ENCODE assay signal across 34 mouse cellular contexts in the genomic region with DNA sequence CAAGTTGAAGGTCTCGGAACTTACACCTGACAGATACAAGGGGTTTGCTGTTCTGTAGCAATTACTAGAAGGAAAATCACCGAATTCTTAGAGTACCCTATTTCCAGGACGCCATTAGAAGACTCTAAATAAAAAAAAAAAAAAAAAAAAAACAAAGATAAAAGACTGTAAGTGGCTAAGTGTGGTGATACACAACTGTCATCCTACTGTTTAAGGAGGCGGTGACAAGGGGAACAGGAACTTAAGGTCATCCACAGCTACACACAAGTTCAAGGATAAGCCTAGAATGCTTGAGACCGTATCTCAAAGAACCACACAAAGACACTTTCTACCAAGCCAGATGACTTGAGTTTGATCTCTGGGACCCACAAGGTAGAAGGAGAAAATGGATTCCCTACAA.
"Had no signal": no experiment of that assay in that cellular context is flagged by ENCODE, and none has a peak within 500 bp of the region (broad histone marks: within the 10 kb centered on the region; RNA-seq: fewer than 3 reads in every experiment).

No protein-coding gene starts in this region.

- H3K27me3 ChIP-seq: heart, embryonic 12.5 days; heart, embryonic 13.5 days; heart, embryonic 15.5 days; hindbrain, embryonic 12.5 days; hindbrain, embryonic 13.5 days; hindbrain, embryonic 15.5 days; intestine, embryonic 15.5 days; kidney, embryonic 15.5 days had no signal

- H3K27ac ChIP-seq: heart, embryonic 10.5 days; heart, embryonic 15.5 days; hindbrain, embryonic 10.5 days; hindbrain, embryonic 12.5 days; hindbrain, embryonic 13.5 days; hindbrain, embryonic 14.5 days; hindbrain, embryonic 15.5 days; hindbrain, postnatal 0 days; intestine, embryonic 15.5 days; kidney, embryonic 15.5 days; kidney, postnatal 0 days; layer of hippocampus, adult 2 months had no signal

- H3K36me3 ChIP-seq: heart, embryonic 10.5 days; heart, embryonic 15.5 days; hindbrain, embryonic 12.5 days; hindbrain, embryonic 13.5 days; hindbrain, embryonic 15.5 days; intestine, embryonic 15.5 days; kidney, embryonic 15.5 days had no signal

- H3K4me3 ChIP-seq: heart, embryonic 10.5 days; heart, embryonic 12.5 days; heart, embryonic 13.5 days; heart, embryonic 15.5 days; hindbrain, embryonic 10.5 days; hindbrain, embryonic 12.5 days; hindbrain, embryonic 13.5 days; hindbrain, embryonic 15.5 days; intestine, embryonic 15.5 days; kidney, embryonic 15.5 days; layer of hippocampus, adult 2 months had no signal

- ATAC-seq: hindbrain, embryonic 16.5 days; hindbrain, postnatal 0 days; inflammation-experienced regulatory T-cells, adult 6 months; intestine, embryonic 15.5 days; intestine, embryonic 16.5 days; intestine, postnatal 0 days had no signal

- DNase-seq: heart, postnatal 10 days; heart, postnatal 14 days; heart, postnatal 36 days; heart, postnatal 4 days; kidney, adult 11 months; kidney, adult 18-20 months; kidney, adult 2 months; kidney, adult 8-10 months; kidney, adult 9 months; kidney, postnatal 10 days; kidney, postnatal 14 days; kidney, postnatal 25 days; kidney, postnatal 36 days; kidney, postnatal 4 days; layer of hippocampus, adult 9-11 months; layer of hippocampus, postnatal 36 days had no signal

- H3K9me3 ChIP-seq: heart, embryonic 10.5 days; heart, embryonic 12.5 days; heart, embryonic 13.5 days; heart, embryonic 15.5 days; hindbrain, embryonic 10.5 days; hindbrain, embryonic 12.5 days; hindbrain, embryonic 13.5 days; hindbrain, embryonic 15.5 days; intestine, embryonic 15.5 days; kidney, embryonic 15.5 days had no signal

- H3K9ac ChIP-seq: heart, embryonic 12.5 days; heart, embryonic 15.5 days; hindbrain, embryonic 12.5 days; hindbrain, embryonic 13.5 days; hindbrain, embryonic 14.5 days; hindbrain, embryonic 15.5 days; intestine, embryonic 15.5 days; kidney, embryonic 15.5 days had no signal
